Mouse (Mus musculus): ENCODE measurements around the gene Cyp2c55.

GRCm38 (mm10) chr19:38972581-38972980 lies 34.2 kb upstream of the Cyp2c55 start:
- TF ChIP-seq CTCF (IDR thresholded peaks at IDR 0.05; ENCODE audit: control insufficient read depth, insufficient read depth, insufficient read length) (no peak), MAX (IDR thresholded peaks at IDR 0.05) (no peak)

All from C2C12 (cell line).